Mouse (Mus musculus) forebrain, embryonic 13.5 days (tissue): ENCODE results near the gene Creb5. TPM values are rescaled to one million over a fixed set of nuclear protein-coding genes. Genes with fewer than 3 reads are reported as not detected.

Experiments used
- ATAC-seq: fragments of 200-750 bp; cut with Nextera tagmentation; 2 replicates; pipeline ENCODE4 v1.8.0; 2017
- H3K27ac ChIP-seq: fragments of 300-500 bp; sonication (generic); 2 replicates; pipeline ENCODE4 v1.5.1; 2015; ENCODE audit warnings: inconsistent platforms, mild to moderate bottlenecking, moderate library complexity
- H3K27me3 ChIP-seq: fragments of 300-500 bp; sonication (generic); 2 replicates; pipeline ENCODE4 v1.6.1; 2015; ENCODE audit warnings: mild to moderate bottlenecking, inconsistent platforms
- H3K36me3 ChIP-seq: fragments of 300-500 bp; sonication (generic); 2 replicates; pipeline ENCODE4 v1.6.1; 2015; ENCODE audit warnings: mild to moderate bottlenecking, inconsistent platforms; ENCODE audit not compliant: poor library complexity, severe bottlenecking
- H3K4me1 ChIP-seq: fragments of 300-500 bp; sonication (generic); 2 replicates; pipeline ENCODE4 v1.6.1; 2015; ENCODE audit warnings: inconsistent platforms
- H3K4me2 ChIP-seq: fragments of 300-500 bp; sonication (generic); 2 replicates; pipeline ENCODE4 v1.6.1; 2015; ENCODE audit warnings: inconsistent platforms, mild to moderate bottlenecking, moderate library complexity
- H3K4me3 ChIP-seq: fragments of 300-500 bp; sonication (generic); 2 replicates; pipeline ENCODE4 v1.5.1; 2015; ENCODE audit warnings: mild to moderate bottlenecking, inconsistent platforms
- H3K9ac ChIP-seq: fragments of 300-500 bp; sonication (generic); 2 replicates; pipeline ENCODE4 v1.6.1; 2015; ENCODE audit warnings: mild to moderate bottlenecking, inconsistent platforms
- H3K9me3 ChIP-seq: fragments of 300-500 bp; sonication (generic); replicated peaks from 2 replicates; pipeline ENCODE4 v1.6.1; 2016; ENCODE audit warnings: inconsistent platforms
- WGBS: fragments of 180-500 bp; shearing (Covaris S2); methylation state at CpG from one replicate; pipeline ENCODE4 v1.1.7; 2015; 5-methylcytosine and 5-hydroxymethylcytosine counted together
- polyA plus RNA-seq: library from polyadenylated mRNA; unstranded; fragments of >200 nt; fragmentation: Nextera tagmentation; extraction: Ambion mirVana; gene quantifications from 2 replicates; pipeline ENCODE4 v1.2.1, GENCODE M21; 2015

Gene Creb5
- polyA plus RNA-seq, 1 experiment from 2014 or later: 31.7 TPM

- Histone ChIP-seq H3K4me1 (0 out of 2 replicates have a peak, but pooled peaks cover 7% of the 10 kb centered on the region), H3K9me3 (no peaks in the 10 kb centered on the region), H3K27me3 (no peaks in the 10 kb centered on the region), H3K4me2 (no peak overlapping the region), H3K4me3 (no peak overlapping the region), H3K36me3 (no peaks in the 10 kb centered on the region), H3K9ac (no peak overlapping the region), H3K27ac (no peak overlapping the region)
- 80% methylated on average over 9 of the region's 9 CpGs for WGBS
- ATAC-seq: no peak
These were observed 184.0 kb downstream of the Creb5 start for GRCm38 (mm10) chr6:53470999-53471591.

GRCm38 (mm10) chr6:53472751-53473150, 185.7 kb downstream of the Creb5 start:
- no peak overlapping the region for H3K4me2 ChIP-seq
- H3K27ac ChIP-seq: no peak overlapping the region
- H3K4me1 ChIP-seq: 0 out of 2 replicates have a peak, but pooled peaks cover 7% of the 10 kb centered on the region
- no peaks in the 10 kb centered on the region for H3K9me3 ChIP-seq
- WGBS: 92% methylated on average over 7 of the region's 7 CpGs
- no peaks in the 10 kb centered on the region for H3K27me3 ChIP-seq
- no peak overlapping the region for H3K4me3 ChIP-seq
- ATAC-seq: no peak
- H3K36me3 ChIP-seq: no peaks in the 10 kb centered on the region
- no peak overlapping the region for H3K9ac ChIP-seq

- H3K4me3 ChIP-seq: no peak overlapping the region
- no peak overlapping the region for H3K9ac ChIP-seq
- no peaks in the 10 kb centered on the region for H3K27me3 ChIP-seq
- WGBS: 91% methylated on average over 5 of the region's 5 CpGs
- H3K36me3 ChIP-seq: no peaks in the 10 kb centered on the region
- ATAC-seq: no peak
- no peak overlapping the region for H3K4me2 ChIP-seq
- H3K27ac ChIP-seq: no peak overlapping the region
- no peaks in the 10 kb centered on the region for H3K9me3 ChIP-seq
- H3K4me1 ChIP-seq: no peaks in the 10 kb centered on the region
These were observed 190.4 kb downstream of the Creb5 start for GRCm38 (mm10) chr6:53477501-53477900.

GRCm38 (mm10) chr6:53490917-53491316, 203.8 kb downstream of the Creb5 start:
- Histone ChIP-seq H3K4me1 (no peaks in the 10 kb centered on the region), H3K36me3 (no peaks in the 10 kb centered on the region), H3K4me3 (no peak overlapping the region), H3K27me3 (no peaks in the 10 kb centered on the region), H3K9me3 (no peaks in the 10 kb centered on the region), H3K27ac (no peak overlapping the region), H3K9ac (no peak overlapping the region), H3K4me2 (no peak overlapping the region)
- ATAC-seq: no peak
- WGBS: 93% methylated on average over 6 of the region's 6 CpGs

GRCm38 (mm10) chr6:53491331-53491730, 204.3 kb downstream of the Creb5 start:
- no peaks in the 10 kb centered on the region for H3K27me3 ChIP-seq
- no peak overlapping the region for H3K4me3 ChIP-seq
- no peak overlapping the region for H3K4me2 ChIP-seq
- no peaks in the 10 kb centered on the region for H3K36me3 ChIP-seq
- no peak overlapping the region for H3K27ac ChIP-seq
- H3K9ac ChIP-seq: no peak overlapping the region
- H3K9me3 ChIP-seq: no peaks in the 10 kb centered on the region
- ATAC-seq: no peak
- WGBS: 91% methylated on average over 4 of the region's 4 CpGs
- peaks cover under 1% of the 10 kb centered on the region; the same call in 1 of the 2 replicates for H3K4me1 ChIP-seq

- Histone ChIP-seq H3K27me3 (no peaks in the 10 kb centered on the region), H3K4me3 (no peak overlapping the region), H3K4me2 (no peak overlapping the region), H3K27ac (no peak overlapping the region), H3K4me1 (peaks cover 6% of the 10 kb centered on the region), H3K36me3 (no peaks in the 10 kb centered on the region), H3K9me3 (no peaks in the 10 kb centered on the region), H3K9ac (no peak overlapping the region)
- WGBS: 76% methylated on average over 5 of the region's 5 CpGs
- no peak for ATAC-seq
These were observed 206.8 kb downstream of the Creb5 start for GRCm38 (mm10) chr6:53493864-53494263.

- Histone ChIP-seq H3K36me3 (no peaks in the 10 kb centered on the region), H3K4me1 (peaks cover 6% of the 10 kb centered on the region), H3K9me3 (no peaks in the 10 kb centered on the region), H3K4me2 (no peak overlapping the region), H3K27me3 (no peaks in the 10 kb centered on the region), H3K9ac (no peak overlapping the region), H3K27ac (no peak overlapping the region), H3K4me3 (no peak overlapping the region)
- 88% methylated on average over 5 of the region's 5 CpGs for WGBS
- ATAC-seq: no peak
These were observed 208.6 kb downstream of the Creb5 start for GRCm38 (mm10) chr6:53495667-53496066.

- no peak overlapping the region for H3K4me3 ChIP-seq
- H3K4me2 ChIP-seq: no peak overlapping the region
- no peaks in the 10 kb centered on the region for H3K36me3 ChIP-seq
- H3K9ac ChIP-seq: no peak overlapping the region
- H3K9me3 ChIP-seq: no peaks in the 10 kb centered on the region
- no peak for ATAC-seq
- peaks cover 6% of the 10 kb centered on the region for H3K4me1 ChIP-seq
- 79% methylated on average over 4 of the region's 4 CpGs for WGBS
- H3K27ac ChIP-seq: no peak overlapping the region
- no peaks in the 10 kb centered on the region for H3K27me3 ChIP-seq
These were observed 209.3 kb downstream of the Creb5 start for GRCm38 (mm10) chr6:53496325-53496753.

GRCm38 (mm10) chr6:53497904-53498536, 210.9 kb downstream of the Creb5 start:
- no peaks in the 10 kb centered on the region for H3K27me3 ChIP-seq
- H3K9ac ChIP-seq: no peak overlapping the region
- no peaks in the 10 kb centered on the region for H3K36me3 ChIP-seq
- H3K27ac ChIP-seq: no peak overlapping the region
- no peaks in the 10 kb centered on the region for H3K9me3 ChIP-seq
- H3K4me2 ChIP-seq: no peak overlapping the region
- H3K4me1 ChIP-seq: peaks cover 6% of the 10 kb centered on the region
- H3K4me3 ChIP-seq: no peak overlapping the region
- ATAC-seq: no peak
- 85% methylated on average over 10 of the region's 10 CpGs for WGBS

- Histone ChIP-seq H3K9me3 (no peaks in the 10 kb centered on the region), H3K4me1 (peaks cover 6% of the 10 kb centered on the region), H3K27ac (no peak overlapping the region), H3K4me3 (no peak overlapping the region), H3K36me3 (no peaks in the 10 kb centered on the region), H3K4me2 (no peak overlapping the region), H3K9ac (no peak overlapping the region), H3K27me3 (no peaks in the 10 kb centered on the region)
- ATAC-seq: no peak
- 85% methylated on average over 8 of the region's 8 CpGs for WGBS
These were observed 212.7 kb downstream of the Creb5 start for GRCm38 (mm10) chr6:53499621-53500295.

- Histone ChIP-seq H3K27me3 (no peaks in the 10 kb centered on the region), H3K4me1 (peaks cover 6% of the 10 kb centered on the region), H3K27ac (no peak overlapping the region), H3K4me3 (no peak overlapping the region), H3K9me3 (no peaks in the 10 kb centered on the region), H3K36me3 (no peaks in the 10 kb centered on the region), H3K9ac (no peak overlapping the region), H3K4me2 (no peak overlapping the region)
- ATAC-seq: no peak
- WGBS: 86% methylated on average over 1 of the region's 1 CpGs
These were observed 214.2 kb downstream of the Creb5 start for GRCm38 (mm10) chr6:53501236-53501635.

GRCm38 (mm10) chr6:53506947-53507564, 220.0 kb downstream of the Creb5 start:
- 86% methylated on average over 3 of the region's 3 CpGs for WGBS
- no peak overlapping the region for H3K4me3 ChIP-seq
- no peak for ATAC-seq

More at GRCm38 (mm10) chr6:53506947-53507564, 220.0 kb downstream of the Creb5 start:
- Histone ChIP-seq H3K9me3 (no peaks in the 10 kb centered on the region), H3K36me3 (no peaks in the 10 kb centered on the region), H3K4me1 (no peaks in the 10 kb centered on the region), H3K4me2 (no peak overlapping the region), H3K9ac (no peak overlapping the region), H3K27ac (no peak overlapping the region), H3K27me3 (no peaks in the 10 kb centered on the region)
